Mouse (Mus musculus) right cerebral cortex, adult 18-20 months (tissue): Measurements from ENCODE around the gene Lonrf2.

Experiments used
- DNase-seq: peaks from one replicate; pipeline ENCODE4 v3.0.0; 2022; ENCODE audit warnings: mixed read lengths

Lonrf2 gene

GRCm38 (mm10) chr1:38835568-38836476, 689 bp downstream of the Lonrf2 start:
- DNase-seq: peak; percentile 73

- DNase-seq: peak; percentile 52
These were observed 1.6 kb downstream of the Lonrf2 start for GRCm38 (mm10) chr1:38834899-38835298.

- DNase-seq: no peak
These were observed 11.6 kb downstream of the Lonrf2 start for GRCm38 (mm10) chr1:38824926-38825325.

- DNase-seq: no peak
These were observed 12.7 kb downstream of the Lonrf2 start for GRCm38 (mm10) chr1:38823851-38824250.

GRCm38 (mm10) chr1:38819691-38820090, 16.8 kb downstream of the Lonrf2 start:
- DNase-seq: no peak

- no peak for DNase-seq
These were observed 18.8 kb downstream of the Lonrf2 start for GRCm38 (mm10) chr1:38817671-38818070.

GRCm38 (mm10) chr1:38817268-38817667, 19.2 kb downstream of the Lonrf2 start:
- no peak for DNase-seq

- no peak for DNase-seq
These were observed 20.2 kb downstream of the Lonrf2 start for GRCm38 (mm10) chr1:38816306-38816705.

GRCm38 (mm10) chr1:38807121-38807520, 29.4 kb downstream of the Lonrf2 start:
- DNase-seq: peak; percentile 59

- DNase-seq: no peak
These were observed 36.1 kb downstream of the Lonrf2 start for GRCm38 (mm10) chr1:38800402-38800801.

GRCm38 (mm10) chr1:38799304-38799703, 37.2 kb downstream of the Lonrf2 start:
- peak; percentile 36 for DNase-seq

GRCm38 (mm10) chr1:38796936-38797335, 39.6 kb downstream of the Lonrf2 start:
- DNase-seq: no peak

- no peak for DNase-seq
These were observed 41.0 kb downstream of the Lonrf2 start for GRCm38 (mm10) chr1:38795496-38795895.

GRCm38 (mm10) chr1:38791016-38791810, 45.3 kb downstream of the Lonrf2 start:
- DNase-seq: no peak

GRCm38 (mm10) chr1:38789988-38790602, 46.4 kb downstream of the Lonrf2 start:
- no peak for DNase-seq

GRCm38 (mm10) chr1:38788904-38789303, 47.6 kb downstream of the Lonrf2 start:
- no peak for DNase-seq

GRCm38 (mm10) chr1:38787443-38787842, 49.1 kb downstream of the Lonrf2 start:
- peak; percentile 59 for DNase-seq

GRCm38 (mm10) chr1:38786358-38786757, 50.2 kb downstream of the Lonrf2 start:
- no peak for DNase-seq

- DNase-seq: no peak
These were observed 58.2 kb downstream of the Lonrf2 start for GRCm38 (mm10) chr1:38778271-38778670.

GRCm38 (mm10) chr1:38777500-38777899, 59.0 kb downstream of the Lonrf2 start:
- DNase-seq: no peak

- DNase-seq: no peak
These were observed 60.8 kb downstream of the Lonrf2 start for GRCm38 (mm10) chr1:38775713-38776112.

GRCm38 (mm10) chr1:38770676-38771075, 65.8 kb downstream of the Lonrf2 start:
- no peak for DNase-seq

- DNase-seq: peak; percentile 62
These were observed 66.6 kb downstream of the Lonrf2 start for GRCm38 (mm10) chr1:38769920-38770319.
